Mouse (Mus musculus) cerebellum, adult 8-10 months (tissue): Measurements from ENCODE around the gene Gss.

ENCODE experiments used
- DNase-seq: peaks from one replicate; pipeline ENCODE4 v3.0.0; 2022

Gene Gss

GRCm38 (mm10) chr2:155592137-155592853 is at the start of gene Gss:
Gene Gss, minus strand, starts transcription at chr2:155592810.
- peak; percentile 99 for DNase-seq

GRCm38 (mm10) chr2:155641540-155642472 is 49.2 kb upstream of the Gss start:
- DNase-seq = no peak

GRCm38 (mm10) chr2:155640656-155641055 is 48.0 kb upstream of the Gss start:
- DNase-seq = peak; percentile 78

GRCm38 (mm10) chr2:155637411-155637810 is 44.8 kb upstream of the Gss start:
- no peak for DNase-seq

- no peak for DNase-seq
These were observed 44.3 kb upstream of the Gss start for GRCm38 (mm10) chr2:155636881-155637280.

- no peak for DNase-seq
These were observed 43.4 kb upstream of the Gss start for GRCm38 (mm10) chr2:155635961-155636360.

- DNase-seq = no peak
These were observed 42.0 kb upstream of the Gss start for GRCm38 (mm10) chr2:155634562-155634961.

- peak; percentile 54 for DNase-seq
These were observed 41.1 kb upstream of the Gss start for GRCm38 (mm10) chr2:155633731-155634130.

- no peak for DNase-seq
These were observed 40.5 kb upstream of the Gss start for GRCm38 (mm10) chr2:155633121-155633520.

GRCm38 (mm10) chr2:155632138-155632936 is 39.7 kb upstream of the Gss start:
- DNase-seq = no peak

- no peak for DNase-seq
These were observed 38.2 kb upstream of the Gss start for GRCm38 (mm10) chr2:155630590-155631416.

GRCm38 (mm10) chr2:155630153-155630552 is 37.5 kb upstream of the Gss start:
- DNase-seq = no peak

GRCm38 (mm10) chr2:155629231-155629661 is 36.6 kb upstream of the Gss start:
- peak; percentile 76 for DNase-seq

- no peak for DNase-seq
These were observed 35.9 kb upstream of the Gss start for GRCm38 (mm10) chr2:155628519-155628918.

- no peak for DNase-seq
These were observed 35.5 kb upstream of the Gss start for GRCm38 (mm10) chr2:155628112-155628511.

GRCm38 (mm10) chr2:155627030-155627738 is 34.6 kb upstream of the Gss start:
- peak; percentile 79 for DNase-seq

GRCm38 (mm10) chr2:155626277-155626676 is 33.7 kb upstream of the Gss start:
- DNase-seq = no peak

- no peak for DNase-seq
These were observed 32.1 kb upstream of the Gss start for GRCm38 (mm10) chr2:155624730-155625129.

GRCm38 (mm10) chr2:155623996-155624395 is 31.4 kb upstream of the Gss start:
- no peak for DNase-seq

- DNase-seq = no peak
These were observed 30.0 kb upstream of the Gss start for GRCm38 (mm10) chr2:155622606-155623005.

GRCm38 (mm10) chr2:155619817-155620216 is 27.2 kb upstream of the Gss start:
- peak; percentile 91 for DNase-seq
